Mouse (Mus musculus) WW6 (cell line): ENCODE measurements around the gene Tbl1xr1.

Experiments used
- DNase-seq: peaks from one replicate; pipeline ENCODE4 v3.0.0-alpha.2; 2013; ENCODE audit warnings: low read depth, low spot score

Tbl1xr1 gene

DNA sequence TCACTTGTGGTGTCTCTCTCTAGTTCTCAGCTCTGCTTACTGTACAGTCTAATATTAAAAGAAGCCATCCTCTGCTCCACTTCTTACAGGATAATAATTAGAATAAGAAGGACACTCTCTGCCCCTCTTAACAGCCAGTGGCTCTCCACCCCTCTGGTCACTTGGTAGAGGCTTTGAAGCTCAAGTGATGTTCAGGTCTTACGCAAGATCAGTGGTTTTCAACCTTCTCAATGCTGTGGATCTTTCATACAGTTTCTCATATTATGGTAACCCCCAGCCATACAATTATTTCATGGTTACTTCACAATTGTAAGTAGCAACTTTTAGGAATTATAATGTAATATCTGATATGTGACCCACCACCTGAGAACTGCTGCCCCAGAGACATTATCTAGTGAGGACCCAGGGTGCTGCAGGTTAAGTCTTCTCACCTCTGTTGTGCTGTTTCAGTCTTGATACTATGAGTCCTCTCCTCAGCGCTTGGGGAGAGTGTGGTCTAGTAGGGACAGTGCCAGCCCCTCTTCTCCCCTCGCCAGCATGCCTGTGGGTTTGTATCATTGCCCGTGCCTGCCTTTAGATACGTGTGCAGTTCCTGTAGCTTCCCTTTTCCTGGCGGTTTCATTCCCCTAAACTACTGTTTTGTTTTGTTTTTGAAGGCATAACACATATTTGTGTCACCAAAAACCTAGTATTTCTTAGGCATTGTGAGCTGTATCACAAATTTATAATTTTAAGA is 65.7 kb downstream of the Tbl1xr1 start:
- DNase-seq = no peak

DNA sequence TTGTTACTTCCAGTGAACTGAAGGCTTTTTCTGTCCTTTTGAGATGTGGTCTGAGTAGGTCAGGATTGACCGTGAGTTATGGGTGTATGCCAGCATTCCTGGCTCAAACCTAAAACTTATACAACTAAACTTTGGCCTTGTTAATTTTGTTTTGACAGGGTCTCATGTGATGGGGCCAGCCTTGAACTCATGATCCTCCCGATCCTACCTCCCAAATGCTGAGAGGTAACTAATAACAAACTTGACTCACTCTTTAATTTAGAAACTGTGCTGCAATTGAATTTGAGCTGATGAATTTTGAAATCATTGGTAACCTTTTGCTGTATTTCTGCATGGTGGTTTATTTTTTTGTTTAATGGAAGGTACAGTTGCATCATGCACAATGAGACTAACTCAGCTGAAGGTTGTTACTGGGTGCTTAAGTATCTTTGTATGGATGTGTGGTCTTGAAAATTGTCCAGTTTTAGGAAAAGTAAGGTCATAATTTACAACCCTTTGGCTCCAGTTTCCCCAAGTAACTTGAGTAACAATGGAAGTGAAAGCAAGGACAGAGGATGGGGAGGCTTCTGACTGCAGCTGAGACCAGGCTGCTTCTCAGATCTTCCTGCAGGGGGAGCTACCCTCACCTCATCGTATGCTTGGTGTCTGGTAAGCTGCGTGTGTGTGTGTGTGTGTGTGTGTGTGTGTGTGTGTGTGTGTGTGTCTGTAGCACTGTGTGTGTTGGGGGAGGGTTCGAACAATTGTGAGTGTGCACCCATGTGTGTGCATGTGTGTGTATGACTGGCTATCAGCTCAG is 66.6 kb downstream of the Tbl1xr1 start:
- DNase-seq = no peak

DNA sequence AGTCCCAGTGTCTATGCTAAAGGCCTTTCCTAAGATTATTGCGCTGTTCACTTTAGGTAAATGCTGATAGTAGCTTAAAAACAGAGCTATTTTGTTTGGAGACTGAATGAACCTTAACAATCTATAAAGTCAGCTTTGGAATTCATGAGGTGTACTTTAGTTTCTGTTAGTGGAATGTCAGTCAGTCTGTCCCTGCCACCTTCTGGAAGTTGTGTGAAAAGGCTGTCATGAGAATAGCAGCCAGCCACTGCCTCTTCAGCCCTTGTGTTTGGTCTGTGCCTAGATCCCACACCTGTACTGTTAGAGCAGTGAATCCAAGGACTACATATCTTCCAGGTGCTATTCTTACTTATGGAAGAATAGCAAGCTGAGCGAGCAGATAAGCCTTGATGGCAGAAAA is 67.8 kb downstream of the Tbl1xr1 start:
- no peak for DNase-seq

DNA sequence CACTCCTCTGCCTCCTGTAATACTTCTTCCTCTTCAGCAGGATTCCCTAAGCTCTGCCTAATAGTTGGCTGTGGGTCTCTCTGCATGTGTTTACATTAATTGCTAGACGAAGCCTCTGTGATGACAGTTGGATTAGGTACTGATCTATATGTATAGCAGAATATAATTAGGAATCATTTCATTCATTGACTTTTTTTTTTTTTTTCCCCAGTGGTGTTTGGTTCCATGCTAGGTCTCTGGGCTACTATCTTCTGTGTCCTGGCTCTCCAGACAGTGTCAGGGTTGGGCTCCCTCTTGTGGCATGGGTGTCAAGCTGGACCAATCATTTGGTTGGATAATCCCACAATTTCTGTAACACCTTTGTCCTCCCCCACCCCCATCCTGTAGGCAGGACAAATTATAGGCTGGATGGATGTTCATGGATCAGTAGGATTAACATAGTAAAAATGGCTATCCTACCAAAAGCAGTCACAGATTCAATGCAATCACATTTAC is 71.0 kb downstream of the Tbl1xr1 start:
- DNase-seq = no peak

DNA sequence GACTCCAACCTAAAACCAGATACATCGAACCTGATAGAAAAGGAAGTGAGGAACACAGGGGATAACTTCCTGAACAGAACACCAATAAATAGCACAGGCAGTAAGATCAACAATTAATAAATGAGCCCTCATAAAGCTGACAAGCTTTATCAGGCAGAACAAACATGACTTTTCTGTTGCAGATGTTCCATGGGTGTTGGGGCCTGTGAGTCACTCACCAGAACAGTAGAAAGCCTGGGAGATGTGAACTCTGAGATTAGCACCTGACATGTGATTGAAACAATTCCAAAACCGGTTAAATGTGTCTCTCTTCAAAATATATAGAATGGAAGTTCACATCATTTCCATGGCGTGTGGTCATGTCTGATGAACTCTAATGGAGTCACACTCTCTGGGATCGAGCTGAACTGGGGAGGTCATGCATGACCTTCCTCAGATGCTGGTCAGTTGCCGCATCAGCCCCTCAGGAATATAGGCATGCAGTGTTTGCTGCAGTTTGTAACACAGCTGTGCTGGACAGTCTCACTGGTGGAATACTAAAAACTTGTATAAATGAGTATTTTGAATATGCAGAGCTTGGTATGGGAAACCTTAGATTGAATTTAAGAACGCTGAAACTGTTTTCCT is 72.0 kb downstream of the Tbl1xr1 start:
- no peak for DNase-seq

DNA sequence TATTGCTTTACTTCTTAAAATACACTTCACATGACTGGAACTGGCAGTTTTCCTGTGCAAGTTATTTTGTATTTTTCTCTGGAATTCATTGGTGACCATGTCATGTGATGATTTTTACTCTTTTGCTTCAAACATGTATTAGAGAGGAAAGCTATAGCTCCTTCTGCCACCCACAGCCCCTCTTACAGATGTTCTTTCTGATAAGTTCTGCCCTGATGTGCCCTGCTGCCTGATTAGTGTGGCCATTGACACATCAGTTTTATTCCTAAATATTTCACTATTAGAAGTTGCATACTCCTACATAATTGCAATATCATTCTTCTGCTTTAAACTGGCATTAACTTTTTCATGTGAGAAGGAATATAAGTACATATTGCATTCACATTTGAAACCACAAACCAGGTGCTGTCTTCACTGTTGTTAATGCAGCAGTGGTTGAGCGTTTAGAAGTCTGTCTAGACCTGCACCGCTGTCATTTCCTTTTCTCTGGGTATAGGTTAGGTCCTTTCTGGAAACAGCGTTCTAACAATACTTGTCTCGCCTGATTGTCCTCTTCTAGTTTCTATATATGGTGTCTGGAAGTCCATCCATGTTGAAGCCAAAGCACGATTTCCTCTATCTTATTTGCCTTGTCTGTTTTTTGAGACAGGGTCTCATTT is 74.5 kb downstream of the Tbl1xr1 start:
- no peak for DNase-seq

DNA sequence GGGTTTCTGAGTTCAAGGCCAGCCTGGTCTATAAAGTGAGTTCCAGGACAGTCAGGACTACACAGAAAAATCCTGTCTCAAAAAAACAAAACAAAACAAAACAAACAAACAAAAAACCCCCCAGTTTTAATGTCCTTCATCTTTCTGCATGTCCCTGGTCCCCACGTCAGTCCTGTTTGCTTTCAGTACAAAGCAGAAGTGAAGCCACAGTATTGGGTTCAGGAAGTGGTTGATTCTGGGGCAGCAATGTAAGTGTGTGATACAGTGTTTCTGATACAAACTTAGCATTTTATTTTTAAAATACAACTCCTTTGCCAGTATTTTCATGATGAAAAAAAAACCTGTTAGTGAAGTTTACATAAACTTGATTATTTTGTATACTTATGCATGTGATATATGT is 76.3 kb downstream of the Tbl1xr1 start:
- no peak for DNase-seq

DNA sequence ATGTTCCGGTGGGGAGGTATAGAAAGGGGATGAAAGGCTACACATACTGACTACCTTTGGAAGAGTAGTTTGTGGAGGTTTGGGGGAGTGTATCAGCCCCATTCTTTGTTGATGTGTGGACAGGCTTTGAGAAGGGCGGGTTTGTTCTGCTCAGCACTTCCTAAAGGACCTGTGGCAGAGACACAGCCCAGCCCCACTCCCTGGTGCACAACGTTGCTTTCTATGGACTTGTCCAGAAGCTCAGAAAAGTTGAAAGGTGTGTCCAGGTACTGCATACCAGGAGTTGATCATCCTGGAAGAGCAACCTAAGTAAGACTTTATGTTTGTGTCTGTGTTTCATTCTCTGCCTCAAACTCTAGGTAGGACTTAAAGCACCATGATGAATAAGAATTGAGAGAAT is 78.1 kb downstream of the Tbl1xr1 start:
- DNase-seq = no peak

DNA sequence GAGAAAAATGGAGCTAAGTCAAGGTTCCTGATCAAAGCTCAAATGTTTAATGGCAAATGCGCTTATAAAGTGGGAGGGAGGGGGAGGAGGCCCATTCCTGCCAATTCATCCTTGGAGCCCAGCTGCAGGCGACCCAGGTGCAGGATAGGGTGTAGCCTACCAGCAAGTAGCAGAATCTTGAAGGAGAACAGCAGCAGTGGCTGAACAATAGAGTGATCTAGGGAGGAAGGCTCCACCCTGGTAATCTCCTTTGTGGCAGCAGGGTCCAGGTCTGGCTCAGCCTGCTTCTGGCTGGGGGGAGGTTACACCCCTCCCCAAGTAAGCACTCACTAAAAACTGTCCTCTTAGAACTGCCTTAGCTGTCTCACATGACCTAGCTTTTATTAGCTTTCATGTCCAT is 79.9 kb downstream of the Tbl1xr1 start:
- peak; percentile 56 for DNase-seq

DNA sequence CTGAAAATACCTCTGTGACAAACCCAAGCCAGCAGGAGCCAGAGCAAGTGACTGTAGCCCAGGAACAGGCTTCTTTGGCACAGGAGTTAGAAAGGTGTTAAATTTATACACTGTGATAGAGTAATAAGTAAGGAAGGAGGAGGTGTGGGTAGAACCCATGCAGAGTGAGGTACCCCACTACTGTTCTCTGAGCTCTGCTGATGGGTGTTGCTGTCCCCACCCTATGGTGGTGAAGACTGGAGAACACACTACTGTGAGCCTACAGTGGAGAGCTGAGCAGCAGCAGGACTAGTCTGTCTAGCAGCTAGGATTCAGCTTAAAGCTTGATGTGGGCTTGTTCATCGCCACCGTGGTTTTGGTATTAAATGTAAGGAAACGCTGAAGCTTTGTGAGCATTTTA is 86.5 kb downstream of the Tbl1xr1 start:
- no peak for DNase-seq

DNA sequence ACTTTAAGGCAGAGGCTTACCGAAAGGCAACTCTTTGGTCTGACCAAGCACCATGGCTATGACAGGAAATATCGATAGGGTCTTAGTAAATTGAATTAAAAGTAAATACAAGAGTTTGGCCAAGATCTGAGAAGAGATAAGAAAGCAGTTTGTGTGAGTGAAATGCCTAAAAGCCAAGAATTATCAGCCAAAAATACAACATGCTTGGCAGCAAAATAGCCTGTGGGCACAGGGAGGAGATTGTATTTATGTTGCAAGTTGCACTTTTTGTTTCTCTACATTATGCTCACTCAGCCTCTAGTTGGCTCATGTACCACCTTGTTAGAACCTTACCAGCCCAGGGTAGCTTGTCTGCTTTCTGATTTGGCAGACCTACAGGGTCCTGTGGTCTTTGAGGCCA is 91.4 kb downstream of the Tbl1xr1 start:
- no peak for DNase-seq

DNA sequence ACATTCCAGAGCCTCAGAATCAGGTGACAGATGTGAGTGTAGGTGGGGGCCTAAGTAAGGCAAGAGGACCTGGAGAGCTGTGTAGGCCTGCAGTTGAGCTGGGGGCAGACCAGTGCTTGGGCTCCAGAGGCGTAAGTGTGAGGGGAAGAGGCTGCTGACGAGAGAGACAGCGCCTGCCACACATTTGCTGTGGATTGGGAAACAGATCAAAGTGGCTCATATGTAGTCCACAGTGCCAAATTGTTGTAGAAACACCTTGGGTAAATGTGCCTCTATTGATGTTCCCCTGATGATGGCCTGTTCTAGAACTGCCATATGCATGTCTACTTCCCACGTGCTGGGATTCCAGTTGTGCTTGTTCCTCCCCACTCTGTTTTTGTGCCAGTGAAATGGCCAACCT is 92.0 kb downstream of the Tbl1xr1 start:
- no peak for DNase-seq

DNA sequence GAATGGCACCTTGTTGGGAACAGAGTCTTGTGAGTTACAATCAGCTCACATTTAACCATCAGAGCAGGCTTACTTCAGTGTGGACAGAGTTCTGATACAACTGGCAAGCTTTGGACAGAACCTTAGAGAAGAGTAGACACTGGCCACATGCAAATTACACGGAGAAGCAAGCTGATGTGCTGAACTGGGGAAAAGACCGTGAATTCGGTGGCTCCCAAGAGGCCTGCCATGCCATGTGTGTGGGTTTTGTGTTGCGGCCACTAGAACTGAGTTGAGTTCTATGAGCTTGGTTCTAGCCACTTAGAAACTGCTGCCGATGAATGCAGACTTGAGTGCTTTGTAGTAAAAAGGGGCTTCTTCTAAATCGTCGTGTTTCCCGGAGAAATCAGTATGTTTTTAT is 95.1 kb downstream of the Tbl1xr1 start:
- no peak for DNase-seq

DNA sequence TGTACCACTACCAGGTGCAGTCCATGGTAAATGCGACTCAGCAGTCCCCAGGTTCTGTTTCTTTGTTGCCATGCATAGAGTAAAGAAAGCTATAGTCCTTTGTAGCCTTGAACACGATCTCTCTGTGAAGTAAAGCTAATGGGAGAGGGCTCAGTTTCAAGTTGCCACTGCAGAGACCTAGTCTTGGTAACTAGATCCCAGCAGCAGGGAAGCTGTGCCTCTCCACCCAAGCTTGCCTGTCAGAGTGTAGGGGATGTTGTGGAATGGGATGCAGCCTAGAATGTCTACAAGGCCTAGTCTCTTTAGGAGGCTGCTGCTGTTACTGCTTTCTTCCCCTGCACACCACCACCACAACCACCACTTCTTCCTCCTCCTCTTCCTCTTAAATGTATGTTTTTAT is 96.0 kb downstream of the Tbl1xr1 start:
- no peak for DNase-seq

DNA sequence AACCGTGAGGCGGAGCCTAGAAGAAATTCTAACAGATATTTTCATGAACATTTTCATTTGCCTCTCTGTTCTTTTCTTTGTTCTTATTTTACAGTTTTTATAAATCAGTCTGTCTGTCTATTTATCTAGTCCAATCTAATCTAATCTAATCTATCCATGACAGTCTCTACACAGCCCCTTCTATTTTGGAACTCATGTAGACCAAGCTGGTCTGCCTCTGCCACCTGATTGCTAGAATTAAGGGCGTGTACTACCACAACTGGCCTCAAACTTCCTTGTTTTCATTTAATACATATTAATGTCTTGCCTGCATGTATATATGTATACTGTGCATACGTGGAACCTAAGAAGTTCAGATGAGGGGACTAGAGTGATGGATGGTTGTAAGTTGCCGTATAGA is 96.7 kb downstream of the Tbl1xr1 start:
- DNase-seq = no peak

DNA sequence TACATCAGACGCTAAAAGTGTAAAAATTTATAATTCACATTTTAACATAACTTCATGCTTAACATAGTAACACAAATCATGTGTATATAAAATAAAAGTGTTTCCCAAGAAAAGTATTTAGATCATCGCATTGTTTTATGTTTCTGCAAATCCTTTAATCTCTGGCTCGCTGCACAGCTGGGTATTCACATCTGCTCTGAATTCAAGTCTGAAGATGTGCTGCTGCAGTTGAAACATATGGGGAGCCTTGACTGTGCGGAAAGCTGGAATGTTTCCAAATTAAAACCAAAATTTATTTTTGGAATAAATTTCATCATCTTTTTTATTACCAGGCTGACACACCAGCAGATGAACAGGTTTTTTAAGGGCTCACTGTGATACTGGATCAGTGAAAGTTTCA is 97.8 kb downstream of the Tbl1xr1 start:
- no peak for DNase-seq

DNA sequence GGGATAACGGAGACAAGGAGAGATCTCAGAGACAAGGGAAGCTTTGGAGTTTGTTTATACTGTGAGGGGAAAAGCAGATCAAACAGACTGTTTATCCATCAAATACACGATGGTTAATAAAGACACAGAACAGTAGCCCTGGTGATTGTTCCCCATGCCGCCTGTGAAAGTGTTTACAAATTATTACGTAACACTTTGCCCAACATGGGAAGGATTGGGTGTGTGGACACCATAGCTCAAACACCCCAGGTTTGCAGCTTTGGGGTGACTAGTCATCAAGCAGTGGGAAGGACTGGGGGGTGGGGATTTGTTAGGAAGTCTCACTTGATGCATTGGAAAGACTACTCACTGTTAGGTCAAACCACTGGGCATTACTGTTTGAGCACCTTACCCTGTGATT is 103.6 kb downstream of the Tbl1xr1 start:
- DNase-seq = no peak

DNA sequence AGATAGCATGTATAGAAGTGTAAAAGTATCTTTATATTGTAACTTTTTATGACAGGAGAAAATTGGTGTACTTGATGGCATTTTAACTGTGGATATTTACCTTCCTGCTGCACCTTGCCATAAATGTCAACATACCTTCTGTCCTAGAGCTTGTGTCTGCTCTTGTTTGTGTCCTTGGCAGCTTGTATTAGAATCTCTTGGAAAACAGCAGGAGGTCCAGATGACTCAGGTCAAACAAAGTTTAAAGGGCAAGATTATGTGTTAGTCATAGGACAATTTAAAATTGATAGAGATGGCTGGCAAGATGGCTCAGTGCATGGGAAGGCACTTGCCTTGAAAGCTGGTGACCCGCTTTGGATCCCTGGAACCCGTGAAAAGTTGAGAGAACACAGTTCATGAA is 104.6 kb downstream of the Tbl1xr1 start:
- DNase-seq = no peak

DNA sequence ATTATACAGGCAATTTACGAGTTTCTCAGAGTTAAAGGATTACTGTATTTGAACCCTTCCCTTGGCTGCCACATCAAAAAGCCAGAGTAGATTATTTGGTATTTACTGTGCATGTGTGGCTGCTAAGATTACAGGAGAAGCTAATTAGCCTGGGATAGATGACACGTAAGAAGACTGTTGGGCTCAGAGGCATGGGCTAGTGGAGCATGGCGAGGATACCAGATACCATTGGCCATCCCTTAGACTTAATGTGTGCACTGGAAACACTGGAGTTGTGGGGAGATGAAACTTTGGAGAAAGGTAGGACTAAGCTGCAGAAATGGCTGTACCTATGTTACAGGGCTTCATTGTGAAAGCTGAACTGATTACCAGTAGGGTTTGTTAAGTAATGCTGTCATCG is 108.8 kb downstream of the Tbl1xr1 start:
- DNase-seq = no peak

DNA sequence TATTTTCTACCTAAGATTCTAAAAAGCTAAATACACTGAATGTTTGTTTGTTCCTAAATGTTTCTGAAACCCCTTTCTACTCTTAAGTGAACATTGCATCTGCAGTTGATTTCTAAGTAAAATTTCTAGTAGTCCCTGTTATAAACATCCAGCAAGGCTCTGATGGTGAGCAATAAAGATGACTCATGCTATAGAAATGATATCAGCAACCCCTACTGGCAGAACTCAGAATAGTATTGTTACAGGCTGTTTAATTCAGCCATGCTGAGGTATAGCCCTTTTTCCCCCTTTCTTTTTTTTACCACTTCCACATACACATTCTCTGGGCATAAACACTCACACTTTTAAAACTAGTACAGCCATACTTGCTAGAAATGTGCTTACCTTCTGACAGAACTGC is 114.0 kb downstream of the Tbl1xr1 start:
- no peak for DNase-seq

DNA sequence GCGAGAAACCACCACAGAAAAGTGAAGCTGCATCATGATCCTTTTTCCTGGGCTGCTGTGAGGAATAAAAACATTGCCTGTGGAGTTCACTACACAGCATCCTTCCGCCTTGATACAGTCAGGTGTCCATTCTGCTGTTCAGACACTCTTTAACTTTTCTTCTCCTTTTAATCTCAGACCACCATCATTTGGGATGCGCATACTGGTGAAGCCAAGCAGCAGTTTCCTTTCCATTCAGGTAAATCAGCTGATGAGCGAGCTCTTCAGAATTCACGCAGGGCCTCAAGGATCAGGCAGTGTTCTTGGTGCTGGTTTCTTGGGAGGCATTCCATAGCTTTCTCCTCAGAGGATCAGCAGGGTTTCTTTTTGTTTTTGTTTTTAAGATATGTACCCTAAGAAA is 116.5 kb downstream of the Tbl1xr1 start:
- DNase-seq = no peak

DNA sequence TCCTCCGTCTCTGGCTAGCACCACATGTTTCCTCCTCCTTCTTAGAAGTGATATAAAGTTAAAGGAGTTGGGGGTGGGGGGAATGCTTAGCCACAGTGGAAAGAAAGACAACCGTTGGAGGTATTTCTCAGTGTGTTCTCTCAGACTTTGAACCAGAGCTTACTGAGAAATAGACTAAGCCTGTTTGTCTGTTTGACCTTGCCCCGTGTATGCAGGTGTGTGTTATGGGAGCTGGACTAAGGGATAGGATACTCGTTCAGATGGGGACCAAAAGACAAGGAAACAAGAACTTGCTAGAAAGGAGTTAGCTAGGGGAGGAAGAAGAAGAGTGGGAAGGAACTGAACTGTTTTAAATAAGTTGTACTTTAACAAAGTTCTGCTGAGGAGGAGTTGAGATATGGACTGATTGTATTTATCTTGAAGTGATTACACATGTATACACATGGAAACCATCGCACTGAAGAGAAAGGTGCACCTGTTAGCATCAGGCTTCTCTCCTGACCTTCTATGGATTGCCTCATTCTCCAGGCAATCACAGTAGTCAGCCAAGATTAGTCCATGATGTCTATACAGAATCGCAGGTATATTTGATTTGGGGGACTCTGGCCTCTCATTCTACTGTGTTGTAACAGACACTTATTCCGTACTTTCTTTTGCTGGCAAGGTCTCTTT is 117.9 kb downstream of the Tbl1xr1 start:
- no peak for DNase-seq
